Mouse (Mus musculus): Measurements from ENCODE around the gene Myh7. TPM values are rescaled to one million over a fixed set of nuclear protein-coding genes. Genes with fewer than 3 reads are reported as not detected.
"Not testable (repeated sequence)": the region's sequence is repeated elsewhere in the genome, so short reads cannot be mapped to it uniquely, and the experiment has no call there.

Myh7 gene
- polyA plus RNA-seq, 1 experiment from 2014 or later: 9.3 TPM

- no peaks in the 10 kb centered on the region for H3K9me3 ChIP-seq
- no peak overlapping the region for H3K27ac ChIP-seq
- ATAC-seq (ENCODE audit: insufficient number of reproducible peaks, insufficient read depth, low FRiP score, low TSS enrichment, low read depth): no peak
- H3K27me3 ChIP-seq: peaks cover 8% of the 10 kb centered on the region
- WGBS: 78% methylated on average over 3 of the region's 3 CpGs
- no peaks in the 10 kb centered on the region for H3K36me3 ChIP-seq
- H3K4me2 ChIP-seq: no peak overlapping the region
- no peak overlapping the region for H3K9ac ChIP-seq (replicated peaks)
- no peak overlapping the region for H3K4me3 ChIP-seq (replicated peaks)
- H3K4me1 ChIP-seq (replicated peaks): peaks cover 8% of the 10 kb centered on the region; the same call in 1 of the 2 replicates
These were observed 26.6 kb downstream of the Myh7 start for GRCm38 (mm10) chr14:54967874-54968273.

- Histone ChIP-seq H3K36me3 (no peaks in the 10 kb centered on the region), H3K4me3 (replicated peaks) (no peak within 1 kb of the TSS), H3K27ac (no peak within 1 kb of the TSS), H3K4me2 (no peak within 1 kb of the TSS), H3K9me3 (no peaks in the 10 kb centered on the region), H3K27me3 (peaks cover 8% of the 10 kb centered on the region), H3K9ac (replicated peaks) (no peak within 1 kb of the TSS), H3K4me1 (replicated peaks) (peaks cover 8% of the 10 kb centered on the region; the same call in 1 of the 2 replicates)
- ATAC-seq (ENCODE audit: insufficient number of reproducible peaks, insufficient read depth, low FRiP score, low TSS enrichment, low read depth): no peak
- WGBS: 61% methylated on average over 7 of the region's 7 CpGs
These were observed 28.0 kb downstream of the Myh7 start, which contains the start of gene Myh6 for GRCm38 (mm10) chr14:54966320-54966977. Gene Myh6, minus strand, starts transcription at chr14:54966927.

GRCm38 (mm10) chr14:54965631-54966030 is 28.8 kb downstream of the Myh7 start:
- H3K9ac ChIP-seq (replicated peaks): no peak overlapping the region
- WGBS: 51% methylated on average over 6 of the region's 6 CpGs
- H3K4me3 ChIP-seq (replicated peaks): no peak overlapping the region

GRCm38 (mm10) chr14:54965044-54965443 is 29.4 kb downstream of the Myh7 start:
- H3K4me3 ChIP-seq (replicated peaks): no peak overlapping the region
- no peak for ATAC-seq (ENCODE audit: insufficient number of reproducible peaks, insufficient read depth, low FRiP score, low TSS enrichment, low read depth)
- H3K4me1 ChIP-seq (replicated peaks): peaks cover 8% of the 10 kb centered on the region; the same call in 1 of the 2 replicates
- H3K9me3 ChIP-seq: no peaks in the 10 kb centered on the region
- no peak overlapping the region for H3K4me2 ChIP-seq
- no peak overlapping the region for H3K9ac ChIP-seq (replicated peaks)
- WGBS: 80% methylated on average over 15 of the region's 15 CpGs
- no peak overlapping the region for H3K27ac ChIP-seq
- peaks cover 12% of the 10 kb centered on the region for H3K27me3 ChIP-seq
- no peaks in the 10 kb centered on the region for H3K36me3 ChIP-seq

More at GRCm38 (mm10) chr14:54965631-54966030, 28.8 kb downstream of the Myh7 start:
- Histone ChIP-seq H3K4me1 (replicated peaks) (peaks cover 8% of the 10 kb centered on the region; the same call in 1 of the 2 replicates), H3K9me3 (no peaks in the 10 kb centered on the region), H3K27me3 (peaks cover 12% of the 10 kb centered on the region), H3K36me3 (no peaks in the 10 kb centered on the region), H3K4me2 (no peak overlapping the region), H3K27ac (no peak overlapping the region)
- no peak for ATAC-seq (ENCODE audit: insufficient number of reproducible peaks, insufficient read depth, low FRiP score, low TSS enrichment, low read depth)

- Histone ChIP-seq H3K9me3 (no peaks in the 10 kb centered on the region), H3K27me3 (peaks cover 8% of the 10 kb centered on the region), H3K4me1 (replicated peaks) (peaks cover 8% of the 10 kb centered on the region; the same call in 1 of the 2 replicates), H3K9ac (replicated peaks) (no peak overlapping the region), H3K27ac (no peak overlapping the region), H3K4me3 (replicated peaks) (no peak overlapping the region), H3K4me2 (no peak overlapping the region), H3K36me3 (no peaks in the 10 kb centered on the region)
- WGBS: 88% methylated on average over 11 of the region's 11 CpGs
- no peak for ATAC-seq (ENCODE audit: insufficient number of reproducible peaks, insufficient read depth, low FRiP score, low TSS enrichment, low read depth)
These were observed 30.7 kb downstream of the Myh7 start for GRCm38 (mm10) chr14:54963727-54964126.

GRCm38 (mm10) chr14:54962714-54963113 is 31.7 kb downstream of the Myh7 start:
- peaks cover 8% of the 10 kb centered on the region for H3K27me3 ChIP-seq
- 89% methylated on average over 7 of the region's 7 CpGs for WGBS
- no peak overlapping the region for H3K9ac ChIP-seq (replicated peaks)
- no peak for ATAC-seq (ENCODE audit: insufficient number of reproducible peaks, insufficient read depth, low FRiP score, low TSS enrichment, low read depth)
- H3K27ac ChIP-seq: no peak overlapping the region
- no peak overlapping the region for H3K4me2 ChIP-seq
- no peaks in the 10 kb centered on the region for H3K9me3 ChIP-seq
- no peaks in the 10 kb centered on the region for H3K36me3 ChIP-seq
- no peak overlapping the region for H3K4me3 ChIP-seq (replicated peaks)
- peaks cover 4% of the 10 kb centered on the region; the same call in 1 of the 2 replicates for H3K4me1 ChIP-seq (replicated peaks)

- no peak overlapping the region for H3K4me3 ChIP-seq (replicated peaks)
- no peaks in the 10 kb centered on the region for H3K4me1 ChIP-seq (replicated peaks)
- no peaks in the 10 kb centered on the region for H3K36me3 ChIP-seq
- WGBS: 79% methylated on average over 5 of the region's 5 CpGs
- no peak overlapping the region for H3K4me2 ChIP-seq
- no peak overlapping the region for H3K9ac ChIP-seq (replicated peaks)
- peaks cover 8% of the 10 kb centered on the region; the same call in 1 of the 2 replicates for H3K27me3 ChIP-seq
- no peak for ATAC-seq (ENCODE audit: insufficient number of reproducible peaks, insufficient read depth, low FRiP score, low TSS enrichment, low read depth)
- H3K9me3 ChIP-seq: no peaks in the 10 kb centered on the region
- H3K27ac ChIP-seq: no peak overlapping the region
These were observed 32.9 kb downstream of the Myh7 start for GRCm38 (mm10) chr14:54961487-54961886.

- no peak overlapping the region for H3K4me3 ChIP-seq (replicated peaks)
- peaks cover 8% of the 10 kb centered on the region; the same call in 1 of the 2 replicates for H3K27me3 ChIP-seq
- no peaks in the 10 kb centered on the region for H3K36me3 ChIP-seq
- H3K9me3 ChIP-seq: no peaks in the 10 kb centered on the region
- no peak overlapping the region for H3K9ac ChIP-seq (replicated peaks)
- WGBS: 71% methylated on average over 10 of the region's 10 CpGs
- no peak overlapping the region for H3K4me2 ChIP-seq
- no peak for ATAC-seq (ENCODE audit: insufficient number of reproducible peaks, insufficient read depth, low FRiP score, low TSS enrichment, low read depth)
- no peak overlapping the region for H3K27ac ChIP-seq
- no peaks in the 10 kb centered on the region for H3K4me1 ChIP-seq (replicated peaks)
These were observed 33.7 kb downstream of the Myh7 start for GRCm38 (mm10) chr14:54960769-54961168.

- H3K4me3 ChIP-seq (replicated peaks); H3K36me3 ChIP-seq; H3K4me1 ChIP-seq (replicated peaks); H3K4me2 ChIP-seq; H3K27me3 ChIP-seq; ATAC-seq (ENCODE audit: insufficient number of reproducible peaks, insufficient read depth, low FRiP score, low TSS enrichment, low read depth); H3K9me3 ChIP-seq; H3K9ac ChIP-seq (replicated peaks); H3K27ac ChIP-seq: not testable (repeated sequence)
- 95% methylated on average over 12 of the region's 12 CpGs for WGBS
These were observed 34.4 kb downstream of the Myh7 start for GRCm38 (mm10) chr14:54959853-54960613.

- H3K4me3 ChIP-seq (replicated peaks): no peak overlapping the region
- H3K9me3 ChIP-seq: no peaks in the 10 kb centered on the region
- no peaks in the 10 kb centered on the region for H3K36me3 ChIP-seq
- H3K27me3 ChIP-seq: 0 out of 2 replicates have a peak, but pooled peaks cover 4% of the 10 kb centered on the region
- H3K4me2 ChIP-seq: no peak overlapping the region
- no peaks in the 10 kb centered on the region for H3K4me1 ChIP-seq (replicated peaks)
- ATAC-seq (ENCODE audit: insufficient number of reproducible peaks, insufficient read depth, low FRiP score, low TSS enrichment, low read depth): no peak
- no peak overlapping the region for H3K27ac ChIP-seq
- 91% methylated on average over 3 of the region's 3 CpGs for WGBS
- no peak overlapping the region for H3K9ac ChIP-seq (replicated peaks)
These were observed 35.2 kb downstream of the Myh7 start for GRCm38 (mm10) chr14:54959197-54959596.

- ATAC-seq (ENCODE audit: insufficient number of reproducible peaks, insufficient read depth, low FRiP score, low TSS enrichment, low read depth): no peak
- Histone ChIP-seq H3K9me3 (no peaks in the 10 kb centered on the region), H3K27ac (no peak overlapping the region), H3K36me3 (no peaks in the 10 kb centered on the region), H3K9ac (replicated peaks) (no peak overlapping the region), H3K4me2 (no peak overlapping the region), H3K27me3 (0 out of 2 replicates have a peak, but pooled peaks cover 4% of the 10 kb centered on the region), H3K4me3 (replicated peaks) (no peak overlapping the region), H3K4me1 (replicated peaks) (no peaks in the 10 kb centered on the region)
- 78% methylated on average over 4 of the region's 4 CpGs for WGBS
These were observed 35.9 kb downstream of the Myh7 start for GRCm38 (mm10) chr14:54958503-54958902.

All from limb, embryonic 12.5 days (tissue).